Mouse (Mus musculus) adrenal gland (tissue): ENCODE measurements around the gene Crym.

Experiments used
- intact Hi-C: fragments of 180-260 bp; cut with DNase I; formaldehyde crosslinking; loops from one replicate; pipeline ENCODE4 v1.15.1; 2025
- long read RNA-seq, 2 experiments: library from polyadenylated mRNA; unstranded; transcript quantifications; one replicate each; pipeline ENCODE4 v2.0.0; 2020; ENCODE audit warnings: borderline replicate concordance in 1 of 2; ENCODE audit not compliant: insufficient replicate concordance in 1 of 2

Crym gene
- long read RNA-seq, experiment 1, result 0 reads
- long read RNA-seq, experiment 2, partial matches to known transcripts, result 0 of 2 reads
- long read RNA-seq, experiment 2, other reads (novel, unspliced or antisense), result 0 of 2 reads

GRCm38 (mm10) chr7:120201771-120202170 is at the start of gene Crym:
Gene Crym, minus strand, starts transcription at chr7:120202111.
- intact Hi-C loops, result loop anchor here (2.0 kb wide), 1 partner anchor 77 kb away; no protein-coding TSS in a partner anchor

GRCm38 (mm10) chr7:120241092-120241491 is 39.2 kb upstream of the Crym start:
- intact Hi-C loops, result no loop called here

GRCm38 (mm10) chr7:120228541-120228940 is 26.6 kb upstream of the Crym start:
- intact Hi-C loops, result no loop called here

- intact Hi-C loops, result no loop called here
Measured at GRCm38 (mm10) chr7:120205989-120206388, 4.1 kb upstream of the Crym start.

- intact Hi-C loops, result loop anchor here (1.0 to 2.0 kb wide), 2 partner anchors 79 to 103 kb away; no protein-coding TSS in a partner anchor
Measured at GRCm38 (mm10) chr7:120203789-120204188, 1.9 kb upstream of the Crym start, which contains the start of gene Abca14. Gene Abca14, plus strand, starts transcription at chr7:120203961.

GRCm38 (mm10) chr7:120201231-120201744 is 623 bp downstream of the Crym start:
- intact Hi-C loops, result no loop called here

- intact Hi-C loops, result no loop called here
Measured at GRCm38 (mm10) chr7:120195207-120195606, 6.7 kb downstream of the Crym start.

- intact Hi-C loops, result no loop called here
Measured at GRCm38 (mm10) chr7:120192816-120193215, 9.1 kb downstream of the Crym start.

GRCm38 (mm10) chr7:120192207-120192606 is 9.7 kb downstream of the Crym start:
- intact Hi-C loops, result no loop called here

- intact Hi-C loops, result no loop called here
Measured at GRCm38 (mm10) chr7:120190150-120190665, 11.7 kb downstream of the Crym start.

- intact Hi-C loops, result no loop called here
Measured at GRCm38 (mm10) chr7:120189369-120190149, 12.4 kb downstream of the Crym start.

- intact Hi-C loops, result no loop called here
Measured at GRCm38 (mm10) chr7:120188946-120189345, 13.0 kb downstream of the Crym start.

GRCm38 (mm10) chr7:120182891-120183290 is 19.0 kb downstream of the Crym start:
- intact Hi-C loops, result no loop called here

GRCm38 (mm10) chr7:120181401-120182230 is 20.3 kb downstream of the Crym start:
- intact Hi-C loops, result no loop called here

GRCm38 (mm10) chr7:120180547-120180946 is 21.4 kb downstream of the Crym start:
- intact Hi-C loops, result no loop called here

- intact Hi-C loops, result no loop called here
Measured at GRCm38 (mm10) chr7:120178935-120179334, 23.0 kb downstream of the Crym start.

- intact Hi-C loops, result no loop called here
Measured at GRCm38 (mm10) chr7:120177611-120178010, 24.3 kb downstream of the Crym start.

GRCm38 (mm10) chr7:120174723-120175504 is 27.0 kb downstream of the Crym start:
- intact Hi-C loops, result no loop called here

- intact Hi-C loops, result no loop called here
Measured at GRCm38 (mm10) chr7:120173603-120174244, 28.2 kb downstream of the Crym start, which contains the start of gene Anks4b. Gene Anks4b, plus strand, starts transcription at chr7:120173858.

- intact Hi-C loops, result no loop called here
Measured at GRCm38 (mm10) chr7:120172188-120172700, 29.7 kb downstream of the Crym start.
